Mouse (Mus musculus) ES-E14 (cell line): ENCODE data around the gene 4930578G10Rik. TPM values are rescaled to one million over a fixed set of nuclear protein-coding genes. Genes with fewer than 3 reads are reported as not detected.

Source experiments
- DNase-seq: peaks from one replicate; pipeline ENCODE4 v3.0.0-alpha.2; 2013; ENCODE audit warnings: low read depth, low spot score
- H3K27ac ChIP-seq: 2 replicates; pipeline ENCODE4 v1.5.1; 2012; ENCODE audit warnings: low read depth, mild to moderate bottlenecking, low read length, moderate library complexity, mixed read lengths; ENCODE audit not compliant: poor library complexity, insufficient read depth, severe bottlenecking
- H3K36me3 ChIP-seq: 2 replicates; pipeline ENCODE4 v1.6.1; 2012; ENCODE audit warnings: mild to moderate bottlenecking, low read length, moderate library complexity, mixed read lengths; ENCODE audit not compliant: control insufficient read depth, poor library complexity, insufficient read depth, severe bottlenecking
- H3K4me1 ChIP-seq, 2 experiments: fragments of 150-350 bp in 1 of 2; sonication (generic) in 1 of 2; 2 replicates each; pipeline ENCODE4 v1.6.1; 2012; ENCODE audit warnings: low read length in 2 of 2, mild to moderate bottlenecking in 1 of 2, mixed read lengths in 1 of 2; ENCODE audit not compliant: control insufficient read depth in 2 of 2, insufficient read depth in 2 of 2, poor library complexity in 1 of 2
- H3K4me3 ChIP-seq, 2 experiments: fragments of 150-350 bp in 1 of 2; sonication (generic) in 1 of 2; 2 replicates each; pipeline ENCODE4 v1.5.1; 2012; ENCODE audit warnings: low read length in 2 of 2, low read depth in 1 of 2, mild to moderate bottlenecking in 1 of 2, mixed read lengths in 1 of 2; ENCODE audit not compliant: insufficient read depth in 1 of 2, poor library complexity in 1 of 2, severe bottlenecking in 1 of 2
- H3K9ac ChIP-seq: 2 replicates; pipeline ENCODE4 v1.6.1; 2012; ENCODE audit warnings: low read depth, mild to moderate bottlenecking, low read length, mixed read lengths; ENCODE audit not compliant: poor library complexity, insufficient read depth, severe bottlenecking
- H3K9me3 ChIP-seq: fragments of 150-350 bp; sonication (generic); 2 replicates; pipeline ENCODE4 v1.6.1; 2012; ENCODE audit warnings: low read depth, mild to moderate bottlenecking, low read length; ENCODE audit not compliant: control insufficient read depth, insufficient read depth
- CHD2 ChIP-seq: IDR thresholded peaks from 2 replicates; pipeline ENCODE4 v1.6.1; 2014; ENCODE audit warnings: mild to moderate bottlenecking, low read depth, low read length, inconsistent platforms
- HCFC1 ChIP-seq: IDR thresholded peaks from 2 replicates; pipeline ENCODE4 v1.6.1; 2012; ENCODE audit warnings: low read length, inconsistent platforms, borderline replicate concordance; ENCODE audit not compliant: insufficient read depth
- MAFK ChIP-seq: IDR thresholded peaks from 2 replicates; pipeline ENCODE4 v1.6.1; 2014; ENCODE audit warnings: mild to moderate bottlenecking, low read depth, low read length, inconsistent platforms; ENCODE audit not compliant: insufficient read depth
- ZC3H11A ChIP-seq: IDR thresholded peaks from 2 replicates; pipeline ENCODE4 v1.6.1; 2012; ENCODE audit warnings: low read depth, mild to moderate bottlenecking, inconsistent platforms, low read length, borderline replicate concordance
- ZNF384 ChIP-seq: IDR thresholded peaks from 2 replicates; pipeline ENCODE4 v1.6.1; 2012; ENCODE audit warnings: low read depth, low read length, inconsistent platforms
- in situ Hi-C, 2 experiments: fragments of 600-800 bp; cut with MboI; formaldehyde crosslinking; loops; one replicate each; pipeline ENCODE4 v1.15.1; 2025; ENCODE audit warnings: low sequenced_read_pairs in 2 of 2, inconsistent platforms in 1 of 2; ENCODE audit not compliant: unreplicated experiment in 2 of 2
- total RNA-seq: library from RNA; depleted of rRNA; stranded (reverse); fragments of 300-350 nt; gene quantifications from 2 replicates; pipeline ENCODE4 v1.2.3, GENCODE M21; 2012

4930578G10Rik gene
- total RNA-seq, 1 experiment, result not detected

- in situ Hi-C loops, result no loop called here
- Histone ChIP-seq H3K36me3 (no peaks in the 10 kb centered on the region), H3K27ac (no peak within 1 kb of the TSS), H3K9ac (no peak within 1 kb of the TSS), H3K9me3 (no peaks in the 10 kb centered on the region), H3K4me3 (no peak within 1 kb of the TSS), H3K4me1 (peaks cover 0 to 2% of the 10 kb centered on the region in 2 experiments; a peak in 1 of 4 replicates)
- TF ChIP-seq ZNF384, result no peak
- DNase-seq, result no peak
Observed at GRCm38 (mm10) chr4:42874134-42874533, 138.8 kb downstream of the 4930578G10Rik start, which contains the start of gene Fam205c. Gene Fam205c, minus strand, starts transcription at chr4:42874234.

- Histone ChIP-seq H3K4me3 (no peak overlapping the region), H3K27ac (no peak overlapping the region), H3K9me3 (no peaks in the 10 kb centered on the region), H3K36me3 (no peaks in the 10 kb centered on the region), H3K9ac (no peak overlapping the region), H3K4me1 (peaks cover 0 to 2% of the 10 kb centered on the region in 2 experiments; a peak in 1 of 4 replicates)
- DNase-seq, result peak; percentile 64
- in situ Hi-C loops, result loop anchor here (5.0 kb wide), 1 partner anchor 86 kb away; no protein-coding TSS in a partner anchor
- TF ChIP-seq ZC3H11A, result peak; percentile 86
- TF ChIP-seq HCFC1, result no peak
- no peak for TF ChIP-seq ZNF384
- TF ChIP-seq CHD2, result no peak
- TF ChIP-seq MAFK, result no peak
Observed at GRCm38 (mm10) chr4:42876586-42877291, 141.4 kb downstream of the 4930578G10Rik start.

GRCm38 (mm10) chr4:42877657-42878056 lies 142.3 kb downstream of the 4930578G10Rik start:
- Histone ChIP-seq H3K9me3 (no peaks in the 10 kb centered on the region), H3K36me3 (no peaks in the 10 kb centered on the region), H3K4me3 (no peak overlapping the region), H3K27ac (no peak overlapping the region), H3K4me1 (peaks cover 0 to under 1% of the 10 kb centered on the region in 2 experiments; a peak in 1 of 4 replicates), H3K9ac (no peak overlapping the region)
- no peak for DNase-seq
- in situ Hi-C loops, result loop anchor here (5.0 kb wide), 1 partner anchor 85 kb away; no protein-coding TSS in a partner anchor
- TF ChIP-seq CHD2 (no peak), MAFK (no peak), ZC3H11A (no peak), HCFC1 (no peak), ZNF384 (no peak)

- Histone ChIP-seq H3K4me3 (no peak overlapping the region), H3K9ac (no peak overlapping the region), H3K4me1 (no peaks in the 10 kb centered on the region), H3K27ac (no peak overlapping the region), H3K36me3 (no peaks in the 10 kb centered on the region), H3K9me3 (no peaks in the 10 kb centered on the region)
- TF ChIP-seq HCFC1 (no peak), CHD2 (no peak), ZC3H11A (no peak), MAFK (no peak), ZNF384 (no peak)
- in situ Hi-C loops, result loop anchor here (5.0 kb wide), 1 partner anchor 82 kb away; no protein-coding TSS in a partner anchor
- DNase-seq, result no peak
Observed at GRCm38 (mm10) chr4:42879829-42880676, 144.7 kb downstream of the 4930578G10Rik start.
